Mouse (Mus musculus) neural tube, embryonic 14.5 days (tissue): Measurements from ENCODE around the gene Mrm3. TPM values are rescaled to one million over a fixed set of nuclear protein-coding genes. Genes with fewer than 3 reads are reported as not detected.
A peak's percentile ranks its signal among the peaks of the same experiment; 100 is the strongest.
"Not testable (repeated sequence)": the region's sequence is repeated elsewhere in the genome, so short reads cannot be mapped to it uniquely, and the experiment has no call there.

Experiments used
- ATAC-seq: fragments of 200-750 bp; cut with Nextera tagmentation; 2 replicates; pipeline ENCODE4 v1.8.0; 2017; ENCODE audit warnings: low read depth, mild to moderate bottlenecking, moderate TSS enrichment, moderate library complexity
- H3K27ac ChIP-seq: fragments of 300-500 bp; sonication (generic); 2 replicates; pipeline ENCODE4 v1.5.1; 2014; ENCODE audit warnings: low read depth, mild to moderate bottlenecking, control low read depth, low read length, moderate library complexity, mixed read lengths
- H3K27me3 ChIP-seq: fragments of 300-500 bp; sonication (generic); 2 replicates; pipeline ENCODE4 v1.6.1; 2014; ENCODE audit warnings: low read length; ENCODE audit not compliant: control insufficient read depth, insufficient read depth
- H3K36me3 ChIP-seq: fragments of 300-500 bp; sonication (generic); 2 replicates; pipeline ENCODE4 v1.6.1; 2014; ENCODE audit warnings: low read length, mixed read lengths; ENCODE audit not compliant: control insufficient read depth, insufficient read depth
- H3K4me1 ChIP-seq: fragments of 300-500 bp; sonication (generic); 2 replicates; pipeline ENCODE4 v1.6.1; 2014; ENCODE audit warnings: low read length; ENCODE audit not compliant: control insufficient read depth, insufficient read depth
- H3K4me2 ChIP-seq: fragments of 300-500 bp; sonication (generic); 2 replicates; pipeline ENCODE4 v1.6.1; 2014; ENCODE audit warnings: mild to moderate bottlenecking, low read depth, low read length, control low read depth
- H3K4me3 ChIP-seq: fragments of 300-500 bp; sonication (generic); 2 replicates; pipeline ENCODE4 v1.5.1; 2014; ENCODE audit warnings: low read depth, low read length, control low read depth, mixed read lengths
- H3K9ac ChIP-seq: fragments of 300-500 bp; sonication (generic); replicated peaks from 2 replicates; pipeline ENCODE4 v1.6.1; 2014; ENCODE audit warnings: low read depth, mild to moderate bottlenecking, control low read depth, low read length, mixed read lengths
- H3K9me3 ChIP-seq: fragments of 300-500 bp; sonication (generic); 2 replicates; pipeline ENCODE4 v1.6.1; 2016; ENCODE audit warnings: low read length; ENCODE audit not compliant: control insufficient read depth
- WGBS: fragments of 180-500 bp; shearing (Covaris S2); extraction: QIAGEN DNeasy Blood & Tissue Kit; methylation state at CpG from one replicate; pipeline ENCODE4 v1.1.7; 2014; 5-methylcytosine and 5-hydroxymethylcytosine counted together
- polyA plus RNA-seq: library from polyadenylated mRNA; unstranded; fragments of >200 nt; fragmentation: Nextera tagmentation; extraction: Ambion mirVana; gene quantifications from 2 replicates; pipeline ENCODE4 v1.2.1, GENCODE M21; 2014

The Mrm3 gene
- polyA plus RNA-seq = 23.8 and 25.4 TPM in 2 replicates

DNA sequence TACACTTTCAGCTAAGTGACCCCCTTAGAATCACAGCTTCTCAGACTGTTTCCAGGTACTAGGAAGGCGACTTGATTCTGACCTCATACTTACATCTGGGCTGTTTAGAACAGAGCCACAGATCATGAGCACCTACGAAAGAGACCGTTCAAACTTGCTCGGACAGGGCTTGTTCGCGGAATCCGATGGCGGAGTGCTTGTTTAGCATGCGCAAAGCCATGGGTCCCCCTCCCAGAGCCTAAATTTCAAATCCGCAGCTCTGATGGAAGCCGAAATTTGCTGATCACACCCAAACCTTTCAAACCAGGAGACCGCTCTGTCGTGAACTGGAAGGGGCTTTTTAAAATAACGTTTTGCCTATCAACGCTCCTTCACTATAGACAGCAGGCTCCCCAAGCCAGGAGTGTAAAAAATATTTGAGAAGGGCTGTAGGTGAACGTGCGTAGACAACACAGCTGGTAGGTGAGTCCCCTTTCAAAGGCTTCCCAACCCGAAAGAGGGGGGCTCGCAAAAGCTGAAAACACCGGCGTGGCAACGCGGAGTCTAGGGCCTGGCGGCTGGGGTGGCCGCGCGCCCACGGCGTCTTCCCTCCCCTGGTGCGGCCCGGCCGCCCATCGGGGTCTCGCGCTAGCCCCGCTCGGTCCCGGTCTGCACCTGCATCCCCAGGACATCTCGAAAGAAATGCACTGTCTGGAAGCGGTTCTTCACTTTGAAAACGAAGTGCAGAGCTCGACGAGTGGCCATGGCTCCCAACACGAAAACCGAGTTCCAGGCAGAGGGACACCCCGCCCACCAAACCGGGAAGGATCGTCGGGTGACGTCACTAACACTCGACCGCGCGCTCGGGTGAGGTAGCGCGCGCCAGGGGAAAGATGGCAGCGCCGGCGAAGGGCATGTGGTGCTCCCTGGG, at the start of gene Mrm3, which contains the start of gene Glod4:
Mrm3 (plus strand) TSS at position 815 of the 910 bp plus-strand sequence.
Glod4 (minus strand) TSS at position 825 of the 910 bp plus-strand sequence.
- Histone ChIP-seq H3K4me3 (peak within 1 kb of the TSS; percentile 88), H3K4me2 (peak within 1 kb of the TSS; percentile 65), H3K27ac (peak within 1 kb of the TSS; percentile 72), H3K9ac (peak within 1 kb of the TSS; percentile 81), H3K27me3 (no peaks in the 10 kb centered on the region), H3K9me3 (no peaks in the 10 kb centered on the region), H3K4me1 (peaks cover 10% of the 10 kb centered on the region), H3K36me3 (peaks cover 15% of the 10 kb centered on the region)
- peak; percentile 87 for ATAC-seq
- under 1% methylated on average over 61 of the region's 61 CpGs for WGBS

DNA sequence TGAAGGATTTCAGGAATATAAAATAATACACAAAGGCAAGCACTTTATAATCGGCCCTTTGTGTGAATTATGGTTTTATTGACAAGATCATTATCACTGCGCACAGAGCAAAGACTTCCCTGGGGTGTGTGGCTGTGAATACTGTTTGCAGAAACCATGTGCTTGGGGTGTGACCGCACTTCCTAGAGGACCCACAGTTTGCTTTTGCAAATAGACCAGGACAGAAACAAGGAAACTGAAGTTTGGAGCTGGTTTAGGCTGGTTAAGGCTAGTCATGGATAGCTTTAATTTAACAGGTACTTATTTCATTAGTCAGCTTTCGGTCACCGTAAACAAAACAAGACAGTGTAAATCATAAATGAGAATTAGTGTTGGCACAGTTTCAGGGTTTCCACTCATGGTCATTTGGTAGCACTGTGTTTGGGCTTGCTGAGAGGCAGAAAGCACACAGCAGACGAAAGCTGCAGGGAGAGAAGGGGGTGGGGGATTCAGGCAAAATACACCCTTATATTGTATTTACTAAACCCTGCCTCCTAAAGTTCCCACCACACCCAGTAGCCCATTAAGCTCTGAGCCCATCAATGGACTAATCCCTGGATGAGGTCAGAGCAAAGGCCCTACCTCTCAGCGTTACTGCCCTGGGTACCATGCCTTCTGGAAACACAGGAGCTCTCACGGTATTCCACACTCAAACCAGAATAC, 47.1 kb upstream of the Mrm3 start:
- no peak overlapping the region for H3K4me2 ChIP-seq
- H3K27me3 ChIP-seq = no peaks in the 10 kb centered on the region
- WGBS = 56% methylated on average over 8 of the region's 8 CpGs
- H3K27ac ChIP-seq = no peak overlapping the region
- peaks cover 2% of the 10 kb centered on the region; the same call in 1 of the 2 replicates for H3K4me1 ChIP-seq
- no peaks in the 10 kb centered on the region for H3K36me3 ChIP-seq
- no peak overlapping the region for H3K9ac ChIP-seq
- no peaks in the 10 kb centered on the region for H3K9me3 ChIP-seq
- no peak overlapping the region for H3K4me3 ChIP-seq
- no peak for ATAC-seq

GRCm38 (mm10) chr11:76196977-76197469, 46.5 kb upstream of the Mrm3 start:
- no peak for ATAC-seq
- Histone ChIP-seq H3K27me3 (no peaks in the 10 kb centered on the region), H3K27ac (no peak overlapping the region), H3K4me3 (no peak overlapping the region), H3K9me3 (no peaks in the 10 kb centered on the region), H3K36me3 (no peaks in the 10 kb centered on the region), H3K4me2 (no peak overlapping the region), H3K9ac (no peak overlapping the region), H3K4me1 (peaks cover 4% of the 10 kb centered on the region; the same call in 1 of the 2 replicates)
- 54% methylated on average over 8 of the region's 8 CpGs for WGBS

DNA sequence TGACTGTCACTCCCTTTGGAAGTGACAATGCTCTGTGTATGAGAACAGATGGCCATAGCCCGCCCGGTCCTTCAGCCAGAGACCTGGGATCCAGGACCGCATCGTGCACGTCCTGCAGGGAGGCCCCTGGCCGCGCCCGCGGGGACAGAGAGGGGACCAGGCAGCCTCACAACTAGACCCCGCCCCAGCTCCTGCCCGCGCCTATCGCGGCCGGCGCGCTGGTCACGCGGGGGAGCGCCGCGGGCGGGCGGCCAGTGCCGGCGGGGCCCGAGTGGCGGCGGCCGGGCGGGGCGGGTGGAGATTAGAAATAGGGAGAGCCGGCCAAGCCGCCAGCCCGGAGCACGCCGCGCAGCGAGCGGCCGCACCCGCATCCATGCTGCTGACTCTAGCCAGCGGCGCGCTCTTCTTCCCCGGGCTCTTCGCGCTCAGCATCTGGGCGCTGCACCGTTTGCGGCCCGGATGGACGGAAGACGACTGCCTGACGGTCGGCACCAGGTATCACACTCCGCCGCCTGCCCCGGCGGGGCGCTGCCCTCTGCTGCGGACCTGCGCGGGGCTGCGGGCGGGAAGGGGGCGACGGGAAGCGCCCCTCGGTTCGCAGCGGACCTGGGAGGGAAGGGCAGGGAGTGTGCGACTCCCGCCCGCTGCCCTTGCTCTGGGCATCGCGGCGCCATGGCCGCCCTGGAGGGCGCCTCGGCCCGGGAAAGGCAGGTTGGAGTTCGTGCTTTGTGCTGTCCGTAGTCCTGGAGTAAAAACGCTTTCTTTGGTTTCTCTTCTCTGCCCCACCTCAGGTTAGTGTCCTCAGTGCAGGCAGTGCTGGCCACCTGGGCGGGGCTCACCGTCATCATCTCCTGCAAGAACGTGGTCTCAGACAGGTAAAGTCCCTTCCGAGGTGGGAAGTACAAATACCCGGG, 41.5 kb upstream of the Mrm3 start:
- Histone ChIP-seq H3K9me3 (no peaks in the 10 kb centered on the region), H3K27me3 (no peaks in the 10 kb centered on the region; the same call in 1 of the 2 replicates), H3K9ac (peak overlapping the region; percentile 90), H3K4me2 (peak overlapping the region; percentile 72), H3K4me1 (peaks cover 11% of the 10 kb centered on the region), H3K36me3 (0 out of 2 replicates have a peak, but pooled peaks cover 4% of the 10 kb centered on the region), H3K4me3 (peak overlapping the region; percentile 76), H3K27ac (peak overlapping the region; percentile 63)
- peak; percentile 99 for ATAC-seq
- under 1% methylated on average over 63 of the region's 90 CpGs for WGBS

GRCm38 (mm10) chr11:76206793-76207192, 36.7 kb upstream of the Mrm3 start:
- Histone ChIP-seq H3K36me3 (peaks cover 12% of the 10 kb centered on the region), H3K4me1 (peaks cover 7% of the 10 kb centered on the region), H3K27me3 (no peaks in the 10 kb centered on the region; the same call in 1 of the 2 replicates), H3K4me3 (no peak overlapping the region), H3K27ac (no peak overlapping the region), H3K4me2 (no peak overlapping the region), H3K9ac (no peak overlapping the region), H3K9me3 (no peaks in the 10 kb centered on the region)
- WGBS = 93% methylated on average over 5 of the region's 5 CpGs
- no peak for ATAC-seq

DNA sequence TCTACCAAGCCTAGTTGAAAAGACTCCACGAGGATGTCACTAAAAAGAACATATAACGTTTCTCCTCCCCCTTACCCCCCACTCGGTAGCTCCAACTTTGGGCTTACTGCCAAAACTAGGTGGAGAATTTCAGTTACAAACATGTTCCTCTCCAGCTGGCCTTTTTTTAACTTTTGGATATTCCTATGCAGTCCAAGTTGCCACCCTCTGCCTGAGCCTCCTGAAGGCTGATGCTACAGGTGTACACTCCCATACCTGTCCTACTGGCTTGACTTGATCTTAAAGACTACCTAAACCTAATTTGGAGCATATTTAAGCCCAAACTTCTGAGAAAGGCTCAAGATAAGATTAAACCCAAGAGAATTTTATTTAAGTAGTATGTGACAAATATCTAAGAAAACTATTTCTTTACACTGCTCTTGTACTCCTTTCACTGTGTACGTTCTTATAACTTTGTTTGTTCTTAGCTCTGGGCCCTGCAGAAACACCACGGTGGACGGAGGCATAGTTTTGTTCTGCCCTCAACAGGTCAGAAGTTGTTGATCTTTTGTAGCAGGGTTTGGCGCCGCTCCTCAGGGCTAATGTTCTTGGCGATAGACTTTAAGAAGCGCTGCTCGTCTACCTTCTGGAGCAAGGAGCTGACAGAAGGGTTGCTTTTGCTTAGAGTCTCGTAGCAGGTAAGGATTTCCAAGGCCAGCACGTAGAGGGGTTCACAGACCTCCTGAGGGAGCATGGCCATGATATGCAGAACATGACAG, 33.1 kb upstream of the Mrm3 start:
- no peaks in the 10 kb centered on the region for H3K4me1 ChIP-seq
- ATAC-seq = no peak
- no peak overlapping the region for H3K9ac ChIP-seq
- no peak overlapping the region for H3K4me3 ChIP-seq
- H3K36me3 ChIP-seq = peaks cover 24% of the 10 kb centered on the region
- H3K4me2 ChIP-seq = no peak overlapping the region
- H3K9me3 ChIP-seq = no peaks in the 10 kb centered on the region
- H3K27me3 ChIP-seq = no peaks in the 10 kb centered on the region
- WGBS = 89% methylated on average over 13 of the region's 13 CpGs
- H3K27ac ChIP-seq = no peak overlapping the region

DNA sequence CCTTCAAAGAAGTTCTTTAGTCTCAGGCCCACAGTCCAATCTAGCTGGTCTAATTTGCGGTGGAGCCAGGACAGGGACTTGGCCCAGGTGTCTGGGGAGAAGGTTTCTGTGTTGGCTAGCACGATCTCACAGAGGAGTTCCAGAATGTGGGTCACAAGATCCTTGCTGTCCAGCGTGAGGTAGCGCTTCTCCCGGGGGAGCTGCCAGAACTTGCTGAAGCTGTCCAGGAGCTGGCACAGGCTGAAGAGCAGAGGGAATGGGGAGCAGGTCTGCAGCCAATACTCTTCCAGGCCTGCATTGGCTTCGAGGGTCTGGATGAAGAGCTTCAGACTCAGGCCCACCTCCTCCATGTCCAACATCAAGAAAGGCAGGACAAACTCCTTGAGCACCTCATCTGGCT, 31.9 kb upstream of the Mrm3 start:
- not testable (repeated sequence) for H3K4me3 ChIP-seq, H3K9me3 ChIP-seq, H3K4me1 ChIP-seq, H3K27ac ChIP-seq, ATAC-seq, H3K9ac ChIP-seq, H3K27me3 ChIP-seq, H3K4me2 ChIP-seq
- WGBS = 92% methylated on average over 5 of the region's 6 CpGs
- peaks cover 24% of the 10 kb centered on the region for H3K36me3 ChIP-seq

DNA sequence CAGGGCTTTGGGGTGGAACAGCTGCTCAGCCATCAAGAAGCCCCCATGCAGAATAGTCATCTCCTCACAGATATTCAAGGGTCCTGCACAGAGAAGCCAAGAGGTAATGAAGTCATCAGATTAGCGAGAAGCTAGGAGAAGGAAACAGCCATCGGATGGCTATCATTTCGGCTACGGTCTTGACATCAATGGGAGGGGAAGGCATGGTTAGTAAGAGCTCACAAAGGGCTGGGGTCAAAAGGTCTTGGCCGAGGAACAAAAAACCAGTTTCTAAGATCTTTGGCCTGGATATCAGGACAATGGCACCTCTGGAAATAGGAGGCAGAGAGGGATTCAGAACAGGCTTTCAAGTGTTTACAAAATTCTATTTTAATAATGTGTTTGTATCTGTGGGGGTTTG, 29.7 kb upstream of the Mrm3 start:
- no peak for ATAC-seq
- Histone ChIP-seq H3K4me1 (peaks cover 8% of the 10 kb centered on the region; the same call in 1 of the 2 replicates), H3K9me3 (no peaks in the 10 kb centered on the region), H3K27ac (no peak overlapping the region), H3K27me3 (no peaks in the 10 kb centered on the region), H3K4me2 (no peak overlapping the region), H3K9ac (no peak overlapping the region), H3K4me3 (no peak overlapping the region), H3K36me3 (peaks cover 14% of the 10 kb centered on the region)
- WGBS = 20% methylated on average over 5 of the region's 5 CpGs
